Mouse (Mus musculus): ENCODE data around the gene Myo5a. TPM values are rescaled to one million over a fixed set of nuclear protein-coding genes. Genes with fewer than 3 reads are reported as not detected.

The Myo5a gene
- total and polyA plus RNA-seq, 3 experiments = 3.7 to 45.6 (median 45.4) TPM

- peak; percentile 56 for DNase-seq
Observed at GRCm38 (mm10) chr9:75201506-75201905, 130.7 kb downstream of the Myo5a start.

- no peak for DNase-seq
Observed at GRCm38 (mm10) chr9:75202036-75202435, 131.2 kb downstream of the Myo5a start.

- no peak for DNase-seq
Observed at GRCm38 (mm10) chr9:75209246-75209645, 138.4 kb downstream of the Myo5a start.

GRCm38 (mm10) chr9:75210269-75210668, 139.5 kb downstream of the Myo5a start:
- DNase-seq = no peak

- no peak for DNase-seq
Observed at GRCm38 (mm10) chr9:75214743-75215413, 144.1 kb downstream of the Myo5a start.

- no peak for DNase-seq
Observed at GRCm38 (mm10) chr9:75219942-75220341, 149.1 kb downstream of the Myo5a start.

GRCm38 (mm10) chr9:75221420-75222287, 150.8 kb downstream of the Myo5a start:
- peak; percentile 86 for DNase-seq

- DNase-seq = peak; percentile 59
Observed at GRCm38 (mm10) chr9:75231841-75232746, 161.3 kb downstream of the Myo5a start, which contains the start of gene Myo5c. Gene Myo5c (plus strand): TSS chr9:75232020.

DNA sequence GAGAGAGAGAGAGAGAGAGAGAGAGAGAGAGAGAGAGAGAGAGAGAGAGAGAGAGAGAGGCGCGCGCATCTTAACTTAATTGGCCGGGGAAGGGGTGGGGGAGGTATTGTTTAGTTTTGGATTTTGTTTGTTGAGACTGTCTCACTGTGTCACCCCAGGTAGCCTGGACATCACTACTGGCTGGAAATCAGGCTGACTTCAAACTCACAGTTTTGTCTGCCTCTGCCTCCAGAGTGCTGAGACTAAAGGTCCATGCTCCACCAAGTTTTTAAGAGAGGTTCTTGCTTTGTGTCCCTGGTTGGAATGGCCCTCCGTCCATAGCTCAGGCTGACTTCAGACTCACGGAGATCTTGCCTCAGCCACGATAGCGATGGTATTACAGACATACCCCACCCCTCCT, 162.0 kb downstream of the Myo5a start:
- no peak for DNase-seq

DNA sequence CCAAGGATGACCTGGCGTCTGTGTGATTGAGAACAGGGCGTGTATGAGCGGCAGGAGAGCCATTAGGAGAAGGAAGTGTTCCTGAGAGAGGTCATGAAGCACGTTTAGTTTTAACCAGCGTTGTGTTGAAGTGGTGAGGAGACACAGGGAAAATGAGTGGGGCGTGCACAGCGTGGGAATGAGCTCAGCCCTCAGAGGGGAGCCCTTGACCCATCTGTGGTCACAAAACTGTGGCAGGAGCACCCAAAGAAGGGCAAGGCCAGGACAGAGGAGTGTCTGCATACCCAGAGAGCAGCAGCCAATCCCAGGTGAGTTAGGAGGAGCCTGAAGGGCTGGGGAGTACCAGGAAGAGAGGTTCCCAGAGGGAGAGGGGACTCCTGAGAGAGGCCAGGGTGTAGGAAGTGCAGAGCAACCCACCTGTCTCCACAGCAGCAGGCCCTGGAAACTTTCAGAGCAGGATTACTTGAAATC, 163.5 kb downstream of the Myo5a start:
- DNase-seq = peak; percentile 53

GRCm38 (mm10) chr9:75234983-75235627, 164.3 kb downstream of the Myo5a start:
- no peak for DNase-seq

GRCm38 (mm10) chr9:75235696-75236095, 164.9 kb downstream of the Myo5a start:
- DNase-seq = no peak

GRCm38 (mm10) chr9:75236416-75237308, 165.8 kb downstream of the Myo5a start:
- no peak for DNase-seq

- no peak for DNase-seq
Observed at GRCm38 (mm10) chr9:75238179-75238578, 167.4 kb downstream of the Myo5a start.

DNA sequence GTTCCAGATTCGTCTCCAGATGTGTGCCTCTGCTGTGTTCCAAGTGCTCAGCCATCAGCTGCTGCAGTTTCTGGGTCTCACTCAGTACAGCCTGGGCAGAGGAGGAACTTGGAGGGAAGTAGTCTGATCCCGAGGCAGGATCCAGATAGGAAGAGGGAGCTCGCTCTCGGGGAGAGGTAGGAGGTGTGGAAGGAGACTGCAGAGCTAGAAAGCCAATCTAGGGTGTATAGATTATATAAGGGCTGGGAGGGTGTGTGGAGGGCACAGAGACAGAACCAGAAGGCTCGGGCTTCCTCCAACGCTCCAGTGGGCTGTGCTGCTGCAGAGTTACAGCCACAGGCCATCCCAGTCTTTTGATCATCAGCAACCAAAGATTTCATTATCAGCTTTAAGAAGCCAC, 172.2 kb downstream of the Myo5a start:
- DNase-seq = no peak

DNA sequence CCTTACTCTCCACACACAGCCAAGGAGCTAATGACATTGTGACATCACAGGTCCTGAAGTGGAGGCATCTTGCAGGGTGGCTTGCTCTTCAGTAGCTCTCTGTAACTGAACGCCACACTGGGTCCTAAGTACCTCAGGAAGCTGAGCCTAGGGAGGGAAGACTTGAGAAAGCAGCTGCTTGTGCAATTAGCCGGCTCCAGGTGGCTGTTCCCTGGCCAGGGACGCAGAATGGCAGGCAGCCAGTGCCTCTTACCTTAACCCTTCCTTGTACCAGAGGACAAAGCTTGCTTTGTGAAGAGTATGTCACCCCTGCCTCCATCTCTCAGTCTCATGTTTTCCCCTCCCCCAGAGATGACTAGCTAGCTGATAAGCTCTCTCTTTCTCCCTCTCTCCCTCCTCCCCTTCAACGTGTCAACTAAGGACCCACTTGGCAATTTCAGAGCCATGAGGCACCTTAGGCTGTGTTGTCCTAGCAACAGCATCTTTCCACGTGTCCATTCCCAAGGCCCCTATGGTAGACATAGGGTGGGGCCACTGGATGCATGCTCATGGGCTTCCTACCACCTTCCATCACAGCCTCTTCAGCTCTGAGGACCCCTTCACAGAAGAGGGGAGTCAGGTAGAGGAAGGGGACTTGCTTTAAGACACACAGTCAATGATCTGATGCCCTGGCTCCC, 173.1 kb downstream of the Myo5a start:
- DNase-seq = no peak

DNA sequence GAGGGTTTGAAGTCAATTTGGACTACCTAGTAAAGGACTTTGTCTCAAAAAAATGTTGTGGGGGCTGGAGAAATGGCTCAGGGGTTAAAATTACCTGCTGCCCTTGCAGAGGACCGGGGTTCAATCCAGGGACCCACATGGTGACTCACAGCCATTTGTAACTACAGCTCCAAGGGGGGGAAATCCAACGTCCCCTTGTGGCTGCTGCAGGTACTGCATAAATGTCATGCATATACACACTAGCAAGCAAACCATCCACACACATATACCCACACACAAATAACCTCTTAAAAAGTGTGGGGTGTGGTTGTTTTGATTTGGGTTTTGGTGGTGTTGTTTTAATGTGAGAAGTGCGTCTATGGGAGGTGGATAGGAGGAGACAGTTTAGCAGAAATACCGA, 173.7 kb downstream of the Myo5a start:
- no peak for DNase-seq

- DNase-seq = no peak
Observed at GRCm38 (mm10) chr9:75246080-75246930, 175.5 kb downstream of the Myo5a start.

DNA sequence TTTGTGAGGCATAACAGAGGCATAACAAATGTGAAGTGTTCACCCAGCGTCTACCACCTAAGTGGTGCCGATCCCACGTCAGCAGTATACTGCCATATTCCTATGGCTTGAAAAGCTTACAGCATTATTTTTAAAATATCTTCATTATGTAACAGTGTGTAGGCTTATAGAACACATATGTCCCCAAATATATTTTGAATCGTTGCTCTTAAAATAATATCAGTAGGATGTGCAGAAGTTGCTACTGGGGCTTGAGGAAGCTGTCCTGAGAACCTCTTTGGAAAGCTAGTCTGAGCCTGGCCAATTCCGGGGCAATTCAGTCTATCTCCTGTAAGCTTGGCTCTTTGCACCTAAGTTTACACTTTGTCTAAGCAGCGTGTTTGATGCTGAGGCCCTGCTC, 177.1 kb downstream of the Myo5a start:
- no peak for DNase-seq
